13 mouse cellular contexts compared by ENCODE assay signal in the genomic region with DNA sequence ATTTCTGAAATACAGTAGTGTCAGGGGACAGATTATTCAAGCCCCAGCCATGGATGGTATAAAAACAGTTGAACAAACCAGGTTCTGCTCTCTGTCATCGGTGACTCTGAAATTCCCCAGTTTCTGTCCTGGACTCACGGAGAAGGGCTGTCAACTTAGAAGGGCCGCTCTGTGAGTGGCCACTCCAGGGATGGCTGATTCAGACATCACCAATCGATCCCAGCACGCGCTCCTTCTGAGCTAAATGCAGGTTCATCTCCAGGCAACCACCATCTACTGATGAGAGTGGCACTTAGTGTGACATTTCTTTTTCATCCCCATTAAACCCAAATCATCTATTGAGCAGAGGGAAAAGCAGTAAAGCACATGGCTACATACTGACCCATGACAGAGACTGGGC. TPM values are rescaled to one million over a fixed set of nuclear protein-coding genes. Genes with fewer than 3 reads are reported as not detected.
A peak's percentile ranks its signal among the peaks of the same experiment; 100 is the strongest.
DNase-seq lines count a peak whose midpoint lies in the region; ATAC-seq and TF ChIP-seq lines count a peak whose summit lies in the region.
"Had no signal": no experiment of that assay in that cellular context is flagged by ENCODE, and none has a peak within 500 bp of the region (broad histone marks: within the 10 kb centered on the region; RNA-seq: fewer than 3 reads in every experiment).

No protein-coding gene starts in this region.

- no peak for ATAC-seq in heart, embryonic 14.5 days (ENCODE audit: insufficient number of reproducible peaks, insufficient read depth, low FRiP score, low read depth)
- no peak for ATAC-seq in frontal cortex, adult (ENCODE audit: low TSS enrichment)

- no peak overlapping the region for H3K4me3 ChIP-seq in heart, embryonic 14.5 days (ENCODE audit: control insufficient read depth in 1 of 2, insufficient read depth in 1 of 2, low read depth in 1 of 2, low read length in 2 of 2)

- WGBS in heart, embryonic 14.5 days, result 25% methylated on average over 6 of the region's 6 CpGs

- H3K4me2 ChIP-seq in heart, embryonic 14.5 days (ENCODE audit: low read length), result peak overlapping the region; percentile 32

- no peak for TF ChIP-seq CTCF in brain, embryonic 14.5 days (IDR thresholded peaks at IDR 0.05; ENCODE audit: borderline replicate concordance, extremely low read depth, insufficient read depth, insufficient read length)

- no peak for TF ChIP-seq POLR2A in brain, embryonic 14.5 days (IDR thresholded peaks at IDR 0.05; ENCODE audit: borderline replicate concordance, extremely low read depth, insufficient read depth, insufficient read length, poor library complexity, severe bottlenecking)

- no peaks in the 10 kb centered on the region for H3K27me3 ChIP-seq in heart, embryonic 14.5 days (ENCODE audit: control insufficient read depth, insufficient read depth, low read length)

- 0 out of 2 replicates have a peak overlapping the region, but pooled peaks have one; percentile 14 for H3K9ac ChIP-seq in heart, embryonic 14.5 days (ENCODE audit: low read length)

- no peaks in the 10 kb centered on the region for H3K9me3 ChIP-seq in heart, embryonic 14.5 days (ENCODE audit: control insufficient read depth, low read length)

- H3K36me3 ChIP-seq in heart, embryonic 14.5 days (ENCODE audit: control insufficient read depth, insufficient read depth, low read length), result no peaks in the 10 kb centered on the region

- intact Hi-C loops in heart, postnatal 14 days (cut with DNase I), result no loop called here

- DNase-seq in heart, postnatal 14 days, result no peak
- peak; percentile 38 for DNase-seq in ES-CJ7 (ENCODE audit: low read depth, low spot score)
- peak; percentile 75 for DNase-seq in brain, embryonic 14.5 days (ENCODE audit: low read depth)
- DNase-seq in lung, postnatal 10 days, result peak; percentile 43
- DNase-seq in right cerebral cortex, postnatal 4 days, result no peak
- DNase-seq in cerebellum, adult 9-11 months, result no peak

- no peak overlapping the region for H3K27ac ChIP-seq in heart, embryonic 14.5 days (replicated peaks in 1 of 2; ENCODE audit: control insufficient read depth in 1 of 2, insufficient read depth in 1 of 2, low read depth in 2 of 2, low read length in 2 of 2)

- peaks cover 4% of the 10 kb centered on the region in 2 experiments; a peak in 2 of 4 replicates for H3K4me1 ChIP-seq in heart, embryonic 14.5 days (ENCODE audit: control insufficient read depth in 2 of 2, insufficient read depth in 2 of 2, low read length in 2 of 2)

RNA-seq across cellular contexts. Expression of a gene that starts 7.8 kb away (rescaled TPM):
- not detected in 2 replicates for polyA plus RNA-seq in heart, embryonic 14.5 days (2014; fragmentation: Nextera tagmentation; extraction: Ambion mirVana)
- total RNA-seq in heart, postnatal 14 days (2021), result not detected
- polyA plus RNA-seq in brain, embryonic 14.5 days (2012; rRNA removed), result 0.20 and 0.30 TPM in 2 replicates
- total RNA-seq: layer of hippocampus, postnatal 10 days; neutrophil, adult 5-6 weeks had no signal
- polyA plus RNA-seq: frontal cortex, adult 2 months; heart, postnatal 0 days; liver, embryonic 16.5 days had no signal

Comparison
In these comparisons a context has a peak if more than half of its experiments do, and no peak if none do; other contexts are left out.
1. DNase-seq: peak in ES-CJ7 (single experiment), brain, embryonic 14.5 days (single experiment) and lung, postnatal 10 days (single experiment); none in heart, postnatal 14 days (0 of 2), right cerebral cortex, postnatal 4 days (single experiment) and cerebellum, adult 9-11 months (single experiment).